Mouse (Mus musculus) erythroblast, embryonic 14.5 days (primary cell): ENCODE results near the gene Foxp1. TPM values are rescaled to one million over a fixed set of nuclear protein-coding genes. Genes with fewer than 3 reads are reported as not detected.

Experiments
- H3K27me3 ChIP-seq: 2 replicates; pipeline ENCODE4 v1.6.1; 2012; ENCODE audit warnings: inconsistent platforms; ENCODE audit not compliant: control insufficient read depth
- H3K36me3 ChIP-seq: 2 replicates; pipeline ENCODE4 v1.6.1; 2012; ENCODE audit warnings: mild to moderate bottlenecking, inconsistent platforms; ENCODE audit not compliant: control insufficient read depth
- H3K4me1 ChIP-seq: 2 replicates; pipeline ENCODE4 v1.6.1; 2012; ENCODE audit warnings: inconsistent platforms; ENCODE audit not compliant: control insufficient read depth
- H3K4me3 ChIP-seq: replicated peaks from 2 replicates; pipeline ENCODE3; 2012; ENCODE audit warnings: moderate library complexity, mild to moderate bottlenecking, inconsistent platforms
- H3K9me3 ChIP-seq: 2 replicates; pipeline ENCODE4 v1.6.1; 2012; ENCODE audit warnings: low read length, inconsistent platforms, mixed read lengths; ENCODE audit not compliant: control insufficient read depth
- GATA1 ChIP-seq: IDR thresholded peaks from 2 replicates; pipeline ENCODE4 v1.6.1; 2012; ENCODE audit warnings: low read length, inconsistent platforms, mixed read lengths
- TAL1 ChIP-seq: IDR thresholded peaks from 3 replicates; pipeline ENCODE4 v1.6.1; 2012; ENCODE audit warnings: low read length, inconsistent platforms, mixed read lengths
- polyA plus RNA-seq: library from polyadenylated mRNA; stranded (reverse); fragments of >175 nt; gene quantifications from 2 replicates; pipeline ENCODE4 v1.2.3, GENCODE M21; 2012

The Foxp1 gene
- polyA plus RNA-seq, 1 experiment: 1.7 TPM

DNA sequence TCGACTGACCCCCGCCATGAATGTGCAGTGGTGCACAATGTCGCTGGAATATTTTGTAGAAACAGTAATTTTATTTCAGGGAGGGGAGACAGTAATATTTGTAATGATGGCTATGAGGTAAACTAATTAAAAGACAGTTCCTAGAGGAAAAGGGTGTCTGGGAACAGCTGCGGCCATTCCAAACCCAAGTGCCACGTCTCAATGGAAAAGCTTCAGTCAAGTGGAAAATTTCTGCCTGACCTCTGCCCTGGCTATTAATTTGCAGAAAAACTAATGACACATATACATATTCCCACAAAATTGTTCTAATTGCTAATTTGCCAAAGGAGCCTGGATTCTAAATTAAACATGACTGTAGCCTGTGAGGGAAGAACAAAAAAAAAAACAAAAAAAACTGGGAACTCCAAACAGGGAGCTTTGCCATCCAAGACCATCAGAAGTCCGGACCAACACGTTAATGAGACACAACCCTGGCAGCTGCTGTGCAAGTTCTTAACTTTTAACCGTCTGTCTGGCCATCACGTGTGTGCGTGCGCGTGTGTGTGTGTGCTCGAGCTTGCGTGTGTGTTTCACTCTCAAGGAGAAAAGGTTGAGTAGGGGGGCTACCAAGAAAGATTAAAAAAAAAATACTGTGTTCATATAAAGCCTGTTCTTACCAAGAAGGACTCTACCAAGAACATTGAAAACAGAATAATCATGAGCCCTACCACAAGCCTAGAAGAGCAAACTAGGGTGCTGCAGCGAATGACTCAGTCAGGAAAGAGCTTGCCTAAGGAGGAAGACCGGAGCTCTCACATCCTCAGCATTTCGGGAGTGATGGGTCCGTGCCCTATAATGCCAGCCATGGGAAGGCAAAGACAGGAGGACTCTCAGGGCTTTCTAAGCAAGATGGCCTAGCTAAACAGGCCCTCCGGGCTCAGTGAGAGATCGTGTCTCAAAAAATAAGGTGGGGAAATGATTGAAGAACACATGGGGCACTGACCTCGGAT is 574.1 kb downstream of the Foxp1 start:
- no peaks in the 10 kb centered on the region for H3K27me3 ChIP-seq
- no peak overlapping the region for H3K4me3 ChIP-seq
- no peaks in the 10 kb centered on the region for H3K9me3 ChIP-seq
- H3K4me1 ChIP-seq: no peaks in the 10 kb centered on the region
- H3K36me3 ChIP-seq: no peaks in the 10 kb centered on the region; the same call in 1 of the 2 replicates
- TF ChIP-seq GATA1: no peak
- no peak for TF ChIP-seq TAL1

GRCm38 (mm10) chr6:98947486-98948152 is 574.9 kb downstream of the Foxp1 start:
- Histone ChIP-seq H3K36me3 (no peaks in the 10 kb centered on the region; the same call in 1 of the 2 replicates), H3K9me3 (no peaks in the 10 kb centered on the region), H3K27me3 (no peaks in the 10 kb centered on the region), H3K4me1 (no peaks in the 10 kb centered on the region), H3K4me3 (no peak overlapping the region)
- no peak for TF ChIP-seq TAL1
- no peak for TF ChIP-seq GATA1

GRCm38 (mm10) chr6:98946731-98947130 is 575.8 kb downstream of the Foxp1 start:
- TF ChIP-seq TAL1 (no peak), GATA1 (no peak)
- no peaks in the 10 kb centered on the region; the same call in 1 of the 2 replicates for H3K36me3 ChIP-seq
- no peaks in the 10 kb centered on the region for H3K4me1 ChIP-seq
- H3K27me3 ChIP-seq: no peaks in the 10 kb centered on the region
- no peaks in the 10 kb centered on the region for H3K9me3 ChIP-seq
- H3K4me3 ChIP-seq: no peak overlapping the region

DNA sequence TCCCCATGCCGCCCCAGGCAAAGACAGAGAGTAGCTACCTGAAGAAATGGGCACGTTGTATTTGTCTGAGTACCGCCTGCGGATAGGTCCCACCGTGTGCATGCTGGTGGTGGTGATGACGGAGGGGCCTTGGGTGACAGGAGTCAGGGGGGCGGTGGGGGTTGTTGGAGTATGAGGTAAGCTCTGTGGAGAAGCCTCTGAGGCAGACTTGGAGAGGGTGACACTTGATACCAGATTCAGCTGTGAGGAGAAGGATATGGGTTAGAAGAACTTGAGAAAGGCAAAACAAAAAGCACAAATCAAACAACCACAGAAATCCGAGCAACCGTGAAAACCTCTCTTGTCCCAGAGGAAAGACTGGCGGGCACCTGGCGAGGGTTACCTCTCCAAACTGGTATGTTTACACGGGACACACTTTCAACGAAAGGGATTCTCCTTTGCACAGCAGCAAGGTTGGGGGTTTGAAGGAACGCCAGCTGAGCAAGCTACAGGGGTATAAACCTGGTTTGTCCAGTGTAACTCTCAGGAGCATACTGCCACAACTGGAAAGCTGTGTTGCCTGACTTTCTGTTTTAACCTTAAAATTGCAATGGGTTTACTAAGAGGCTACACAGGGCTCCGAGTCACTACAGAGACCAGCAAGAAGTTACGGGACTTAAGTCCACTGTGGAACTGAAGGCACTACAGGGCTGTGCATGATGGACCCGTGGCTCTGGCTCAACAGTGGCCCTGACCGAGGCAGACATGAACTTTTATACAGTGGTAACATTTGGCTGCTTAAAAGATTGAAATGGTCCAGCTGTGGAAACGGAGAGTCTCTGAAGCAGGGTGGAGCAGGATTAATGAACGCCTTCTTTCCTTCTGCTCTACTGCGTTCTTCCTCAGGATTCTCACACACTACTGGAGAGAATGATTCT is 576.8 kb downstream of the Foxp1 start:
- H3K9me3 ChIP-seq: no peaks in the 10 kb centered on the region
- no peaks in the 10 kb centered on the region; the same call in 1 of the 2 replicates for H3K36me3 ChIP-seq
- H3K27me3 ChIP-seq: no peaks in the 10 kb centered on the region
- no peaks in the 10 kb centered on the region for H3K4me1 ChIP-seq
- TF ChIP-seq TAL1 (no peak), GATA1 (no peak)
- no peak overlapping the region for H3K4me3 ChIP-seq

DNA sequence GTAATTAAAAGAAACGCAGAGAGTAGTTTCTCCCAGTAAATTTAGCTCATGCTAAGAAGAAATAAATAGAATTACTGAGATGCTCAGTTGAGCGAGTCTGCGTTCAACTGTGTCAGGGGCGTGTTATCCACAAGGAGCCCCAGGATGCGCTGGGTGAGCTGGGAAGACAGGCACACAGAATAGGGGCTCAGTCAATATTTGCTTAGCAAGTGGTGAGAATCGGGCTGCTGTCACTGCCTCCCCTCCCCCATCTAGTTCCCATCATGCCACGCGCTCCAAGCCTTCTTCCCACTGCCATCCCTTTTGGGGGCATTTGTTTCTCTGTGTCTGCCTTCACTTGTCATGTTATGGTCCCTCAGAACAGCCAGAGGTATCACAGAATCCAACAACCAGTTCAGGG is 584.2 kb downstream of the Foxp1 start:
- TF ChIP-seq GATA1 (no peak), TAL1 (no peak)
- Histone ChIP-seq H3K4me1 (no peaks in the 10 kb centered on the region), H3K9me3 (no peaks in the 10 kb centered on the region), H3K4me3 (no peak overlapping the region), H3K27me3 (no peaks in the 10 kb centered on the region), H3K36me3 (peaks cover 3% of the 10 kb centered on the region; the same call in 1 of the 2 replicates)

DNA sequence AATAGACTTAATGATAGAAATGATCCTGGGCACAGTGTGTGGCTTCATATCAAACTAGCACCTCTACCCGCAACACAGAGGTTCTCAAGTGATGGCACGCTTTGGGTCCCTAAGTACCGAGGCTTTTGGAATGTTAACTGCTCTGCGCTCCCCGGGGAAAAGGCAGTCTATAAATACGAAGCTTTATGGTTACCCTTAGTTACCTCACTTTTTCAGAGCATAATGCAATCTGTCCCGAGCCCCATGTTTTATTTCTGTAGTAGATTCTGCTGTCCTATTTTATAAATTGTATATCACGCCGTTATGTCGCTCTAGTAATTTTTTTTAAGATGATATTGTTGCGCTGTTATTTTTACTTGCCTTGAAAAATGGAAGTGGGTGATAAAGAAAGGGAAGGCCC is 585.0 kb downstream of the Foxp1 start:
- no peak overlapping the region for H3K4me3 ChIP-seq
- no peaks in the 10 kb centered on the region for H3K9me3 ChIP-seq
- no peaks in the 10 kb centered on the region for H3K4me1 ChIP-seq
- TF ChIP-seq TAL1: no peak
- H3K36me3 ChIP-seq: peaks cover 4% of the 10 kb centered on the region; the same call in 1 of the 2 replicates
- H3K27me3 ChIP-seq: no peaks in the 10 kb centered on the region

DNA sequence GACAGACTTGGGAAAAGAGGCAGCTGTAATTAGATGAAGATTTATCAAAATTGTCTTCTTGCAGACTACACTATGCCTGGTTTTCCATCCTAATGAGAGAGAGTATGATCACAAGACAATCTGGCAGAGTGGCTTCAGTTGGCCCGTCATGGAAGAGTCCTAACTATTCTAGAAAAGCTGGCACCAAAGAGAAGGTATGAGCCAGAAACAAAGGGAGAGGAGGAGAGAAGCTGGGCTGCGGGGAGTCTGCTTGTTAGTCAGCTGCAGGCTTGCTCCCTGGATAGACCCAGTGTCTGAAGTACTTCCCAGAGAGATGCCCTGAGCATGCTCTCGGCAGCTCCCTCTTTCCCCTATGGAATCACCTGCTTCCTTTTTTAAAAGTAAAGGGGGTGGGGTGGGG is 586.1 kb downstream of the Foxp1 start:
- Histone ChIP-seq H3K4me3 (no peak overlapping the region), H3K9me3 (no peaks in the 10 kb centered on the region), H3K36me3 (peaks cover 4% of the 10 kb centered on the region; the same call in 1 of the 2 replicates), H3K27me3 (no peaks in the 10 kb centered on the region), H3K4me1 (no peaks in the 10 kb centered on the region)
- no peak for TF ChIP-seq GATA1
- TF ChIP-seq TAL1: no peak

GRCm38 (mm10) chr6:98935169-98935568 is 587.4 kb downstream of the Foxp1 start:
- Histone ChIP-seq H3K4me1 (no peaks in the 10 kb centered on the region), H3K36me3 (peaks cover 5% of the 10 kb centered on the region; the same call in 1 of the 2 replicates), H3K9me3 (no peaks in the 10 kb centered on the region), H3K4me3 (no peak overlapping the region), H3K27me3 (no peaks in the 10 kb centered on the region)
- TF ChIP-seq TAL1 (no peak), GATA1 (no peak)
